Mouse (Mus musculus) thymus, postnatal 36 days (tissue): ENCODE measurements around the gene Myog.
"Not testable (repeated sequence)": the region's sequence is repeated elsewhere in the genome, so short reads cannot be mapped to it uniquely, and the experiment has no call there.

Experiments used
- DNase-seq, 2 experiments: peaks; one replicate each; pipeline ENCODE4 v3.0.0; 2022; ENCODE audit warnings: mixed read lengths in 2 of 2

Gene Myog

GRCm38 (mm10) chr1:134289598-134290099 is at the start of gene Myog:
TSS of gene Myog (plus strand) at chr1:134289989.
- no peak for DNase-seq

- DNase-seq, result no peak
These were observed 49.1 kb upstream of the Myog start for GRCm38 (mm10) chr1:134240701-134241100.

GRCm38 (mm10) chr1:134241298-134241697 is 48.5 kb upstream of the Myog start:
- DNase-seq, result no peak

GRCm38 (mm10) chr1:134242286-134242685 is 47.5 kb upstream of the Myog start:
- DNase-seq, result no peak

GRCm38 (mm10) chr1:134243505-134243904 is 46.3 kb upstream of the Myog start:
- no peak for DNase-seq

- peak; percentile 77 to 81 for DNase-seq
These were observed 45.6 kb upstream of the Myog start for GRCm38 (mm10) chr1:134243948-134244914.

- DNase-seq, result no peak
These were observed 44.6 kb upstream of the Myog start for GRCm38 (mm10) chr1:134245004-134245717.

- DNase-seq, result no peak
These were observed 43.2 kb upstream of the Myog start for GRCm38 (mm10) chr1:134246590-134246989.

- DNase-seq, result not testable (repeated sequence)
These were observed 40.1 kb upstream of the Myog start for GRCm38 (mm10) chr1:134249681-134250080.

- no peak for DNase-seq
These were observed 25.4 kb upstream of the Myog start for GRCm38 (mm10) chr1:134264341-134264740.

- DNase-seq, result no peak
These were observed 24.0 kb upstream of the Myog start for GRCm38 (mm10) chr1:134265797-134266196.

- no peak for DNase-seq
These were observed 19.8 kb upstream of the Myog start for GRCm38 (mm10) chr1:134270026-134270425.

- DNase-seq, result no peak
These were observed 17.0 kb upstream of the Myog start for GRCm38 (mm10) chr1:134272754-134273250.

GRCm38 (mm10) chr1:134273493-134274395 is 16.0 kb upstream of the Myog start:
- no peak for DNase-seq

- DNase-seq, result no peak
These were observed 15.3 kb upstream of the Myog start for GRCm38 (mm10) chr1:134274483-134274920.

GRCm38 (mm10) chr1:134275616-134276464 is 13.9 kb upstream of the Myog start:
- DNase-seq, result no peak

- no peak for DNase-seq
These were observed 13.0 kb upstream of the Myog start for GRCm38 (mm10) chr1:134276823-134277222.

GRCm38 (mm10) chr1:134280174-134280573 is 9.6 kb upstream of the Myog start:
- no peak for DNase-seq

GRCm38 (mm10) chr1:134281563-134281962 is 8.2 kb upstream of the Myog start:
- no peak for DNase-seq

GRCm38 (mm10) chr1:134282342-134282741 is 7.4 kb upstream of the Myog start:
- no peak for DNase-seq

GRCm38 (mm10) chr1:134283108-134283507 is 6.7 kb upstream of the Myog start:
- DNase-seq, result no peak
